Mouse (Mus musculus): ENCODE data around the gene Ubqln1.

GRCm38 (mm10) chr13:58193221-58193620 lies 22.2 kb downstream of the Ubqln1 start:
- TF ChIP-seq CTCF (IDR thresholded peaks at IDR 0.05; ENCODE audit: extremely low read depth, insufficient read depth, low read length) (no peak), POLR2A (IDR thresholded peaks at IDR 0.05; ENCODE audit: extremely low read depth, insufficient read depth, low read length) (no peak)
